Mouse (Mus musculus) NIH3T3 (cell line): ENCODE data around the gene Gm13279.
A peak's percentile ranks its signal among the peaks of the same experiment; 100 is the strongest.
"Not testable (repeated sequence)": the region's sequence is repeated elsewhere in the genome, so short reads cannot be mapped to it uniquely, and the experiment has no call there.

Experiments used
- DNase-seq: peaks from one replicate; pipeline ENCODE4 v3.0.0-alpha.2; 2012; ENCODE audit warnings: low read depth

Gm13279 gene

GRCm38 (mm10) chr4:88797097-88797496 is at the start of gene Gm13279:
Gene Gm13279 (plus strand): TSS chr4:88797397.
- DNase-seq: not testable (repeated sequence)

- DNase-seq: no peak
Observed at GRCm38 (mm10) chr4:88749926-88750325, 47.3 kb upstream of the Gm13279 start.

DNA sequence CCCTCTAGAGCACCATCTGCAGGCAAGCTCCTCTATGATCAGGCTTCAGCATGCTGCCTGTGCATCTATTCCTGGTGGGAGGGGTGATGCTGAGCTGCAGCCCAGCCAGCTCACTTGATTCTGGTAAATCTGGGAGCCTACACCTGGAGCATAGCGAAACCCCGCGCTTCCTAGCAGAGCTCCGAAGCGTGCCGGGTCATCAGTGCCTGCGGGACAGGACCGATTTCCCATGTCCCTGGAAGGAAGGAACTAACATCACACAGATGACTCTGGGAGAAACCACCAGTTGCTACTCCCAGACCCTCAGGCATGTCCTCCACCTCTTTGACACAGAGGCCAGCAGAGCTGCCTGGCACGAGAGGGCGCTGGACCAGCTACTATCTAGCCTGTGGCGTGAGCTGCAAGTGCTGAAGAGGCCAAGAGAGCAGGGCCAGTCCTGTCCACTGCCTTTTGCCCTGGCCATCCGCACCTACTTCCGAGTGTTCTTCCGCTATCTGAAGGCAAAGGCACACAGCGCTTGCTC is 42.3 kb upstream of the Gm13279 start, which contains the start of gene Gm13271:
Gene Gm13271 (plus strand): TSS at position 51 of the 523 bp plus-strand sequence.
- not testable (repeated sequence) for DNase-seq

DNA sequence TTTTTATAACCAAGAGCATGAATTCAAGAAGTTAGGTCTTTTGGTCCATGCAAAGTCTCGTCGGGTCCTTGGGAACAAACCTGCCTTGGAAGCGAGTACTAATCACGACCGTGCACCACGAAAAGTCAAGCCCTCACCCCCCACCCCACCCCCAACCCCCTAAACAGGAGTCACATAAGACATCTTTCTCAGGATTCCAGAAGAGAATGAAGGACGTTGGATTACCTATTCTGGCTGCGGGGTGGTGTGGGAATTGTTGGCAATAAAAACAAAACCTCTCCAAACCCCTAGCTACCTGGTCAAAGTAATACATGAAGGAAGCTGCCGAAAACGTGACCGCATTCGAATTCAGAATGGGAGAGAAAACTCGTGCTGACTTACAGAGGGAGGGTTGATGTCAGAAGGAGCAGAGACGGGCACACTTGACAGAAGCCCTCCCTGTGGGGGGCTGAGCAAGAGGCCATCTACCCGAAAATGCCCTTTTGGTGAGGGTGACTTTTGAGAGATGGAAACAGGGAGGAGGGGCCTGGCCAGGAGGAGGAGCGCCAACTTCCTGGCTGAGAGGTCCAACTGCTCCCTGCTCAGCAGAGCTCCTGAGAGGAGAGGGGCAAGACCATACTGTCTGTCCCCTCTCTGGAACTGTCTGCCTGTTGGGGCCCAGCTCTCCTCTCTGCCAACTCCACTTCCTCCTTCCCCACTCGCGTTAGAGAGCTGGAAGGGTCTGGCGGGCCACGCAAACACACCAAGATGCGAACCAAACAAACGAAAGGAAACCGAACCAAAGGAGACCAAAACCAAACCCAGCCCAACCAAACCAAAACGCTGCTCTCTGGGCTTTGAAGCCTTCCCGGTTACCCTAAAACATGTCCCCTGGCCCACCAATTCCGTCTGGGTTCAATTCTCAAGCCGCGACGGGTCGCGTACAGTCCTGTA is 40.4 kb upstream of the Gm13279 start:
- peak; percentile 52 for DNase-seq

GRCm38 (mm10) chr4:88757628-88758031 is 39.6 kb upstream of the Gm13279 start:
- DNase-seq: peak; percentile 94

DNA sequence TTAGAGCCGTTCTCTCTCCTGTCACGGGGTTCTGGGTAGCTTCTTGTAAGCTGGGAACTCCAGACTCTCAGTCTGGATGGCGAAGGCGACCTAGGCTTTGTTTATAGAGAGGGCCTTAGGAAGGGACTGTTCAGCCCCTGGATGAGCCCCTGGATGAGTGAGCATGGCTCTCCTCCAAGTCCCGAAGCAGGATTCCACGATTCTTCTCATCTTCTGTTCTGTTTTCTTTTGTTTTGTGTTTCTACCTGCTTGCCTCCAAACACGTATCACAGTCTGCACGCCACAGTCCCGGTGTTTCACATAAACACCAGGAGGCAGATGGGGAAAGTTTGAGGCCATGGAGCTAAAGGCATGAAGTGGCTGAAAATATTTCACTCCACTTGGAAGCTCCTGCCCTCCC is 38.4 kb upstream of the Gm13279 start:
- DNase-seq: not testable (repeated sequence)

- DNase-seq: not testable (repeated sequence)
Observed at GRCm38 (mm10) chr4:88759610-88760268, 37.5 kb upstream of the Gm13279 start, which contains the start of gene Gm13283. Gene Gm13283 (plus strand): TSS chr4:88760119.

- peak; percentile 91 for DNase-seq
Observed at GRCm38 (mm10) chr4:88760431-88760830, 36.8 kb upstream of the Gm13279 start.

- DNase-seq: not testable (repeated sequence)
Observed at GRCm38 (mm10) chr4:88761776-88762175, 35.4 kb upstream of the Gm13279 start.

GRCm38 (mm10) chr4:88762341-88762740 is 34.9 kb upstream of the Gm13279 start:
- DNase-seq: not testable (repeated sequence)

- peak; percentile 89 for DNase-seq
Observed at GRCm38 (mm10) chr4:88763384-88764018, 33.7 kb upstream of the Gm13279 start.

GRCm38 (mm10) chr4:88773534-88773933 is 23.7 kb upstream of the Gm13279 start, which contains the start of gene Gm13290:
Gene Gm13290 (plus strand): TSS chr4:88773834.
- not testable (repeated sequence) for DNase-seq

- DNase-seq: not testable (repeated sequence)
Observed at GRCm38 (mm10) chr4:88776622-88777021, 20.6 kb upstream of the Gm13279 start, which contains the start of gene Gm13289. Gene Gm13289 (plus strand): TSS chr4:88776922.

GRCm38 (mm10) chr4:88779550-88779949 is 17.6 kb upstream of the Gm13279 start, which contains the start of gene Gm13272:
Gene Gm13272 (plus strand): TSS chr4:88779850.
- DNase-seq: not testable (repeated sequence)

DNA sequence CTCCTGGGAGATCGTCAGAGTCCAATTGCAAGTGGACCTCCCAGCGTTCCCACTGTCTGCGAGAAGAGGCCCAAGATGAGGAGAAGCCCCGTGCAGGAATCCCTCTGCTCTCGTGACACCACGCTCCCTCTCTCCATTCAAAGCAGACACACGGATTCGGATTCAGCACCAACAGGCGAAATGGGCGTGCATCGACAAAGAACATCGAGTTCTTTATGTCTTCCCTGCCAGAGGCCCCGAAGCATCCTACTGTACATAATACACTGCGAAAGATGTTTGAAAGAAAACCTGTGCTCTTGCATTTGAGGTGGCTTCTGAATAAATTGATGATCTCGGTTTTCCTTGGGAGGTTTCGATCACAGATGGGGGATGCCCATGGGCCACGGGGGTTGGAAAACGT is 16.9 kb upstream of the Gm13279 start:
- not testable (repeated sequence) for DNase-seq

DNA sequence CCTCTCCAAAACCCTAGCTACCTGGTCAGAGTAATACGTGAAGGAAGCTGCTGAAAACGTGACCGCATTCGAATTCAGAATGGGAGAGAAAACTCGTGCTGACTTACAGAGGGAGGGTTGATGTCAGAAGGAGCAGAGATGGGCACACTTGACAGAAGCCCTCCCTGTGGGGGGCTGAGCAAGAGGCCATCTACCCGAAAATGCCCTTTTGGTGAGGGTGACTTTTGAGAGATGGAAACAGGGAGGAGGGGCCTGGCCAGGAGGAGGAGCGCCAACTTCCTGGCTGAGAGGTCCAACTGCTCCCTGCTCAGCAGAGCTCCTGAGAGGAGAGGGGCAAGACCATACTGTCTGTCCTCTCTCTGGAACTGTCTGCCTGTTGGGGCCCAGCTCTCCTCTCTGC is 15.4 kb upstream of the Gm13279 start, which contains the start of gene Ifnz:
Gene Ifnz (plus strand): TSS at position 301 of the 400 bp plus-strand sequence.
- not testable (repeated sequence) for DNase-seq

DNA sequence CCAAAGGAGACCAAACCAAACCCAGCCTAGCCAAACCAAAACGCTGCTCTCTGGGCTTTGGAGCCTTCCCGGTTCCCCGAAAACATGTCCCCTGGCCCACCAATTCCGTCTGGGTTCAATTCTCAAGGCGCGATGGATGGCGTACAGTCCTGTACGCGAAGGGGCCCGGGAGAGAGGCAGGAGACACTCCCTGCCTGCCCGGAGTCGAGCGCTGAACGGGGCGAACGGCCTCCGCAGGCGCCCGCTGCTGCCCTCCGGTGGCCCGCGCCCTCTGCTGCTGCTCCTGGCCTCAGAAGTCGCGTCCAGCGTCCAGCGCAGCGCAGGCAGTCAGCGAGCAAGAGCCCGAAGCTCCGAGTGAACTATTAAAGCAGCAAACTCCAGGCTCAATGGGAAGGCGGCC is 14.9 kb upstream of the Gm13279 start:
- not testable (repeated sequence) for DNase-seq

- DNase-seq: not testable (repeated sequence)
Observed at GRCm38 (mm10) chr4:88785409-88785808, 11.8 kb upstream of the Gm13279 start, which contains the start of gene Gm13276. Gene Gm13276 (plus strand): TSS chr4:88785709.

- DNase-seq: not testable (repeated sequence)
Observed at GRCm38 (mm10) chr4:88788402-88788801, 8.8 kb upstream of the Gm13279 start, which contains the start of gene Gm13277. Gene Gm13277 (plus strand): TSS chr4:88788632.

- DNase-seq: not testable (repeated sequence)
Observed at GRCm38 (mm10) chr4:88791250-88791649, 5.9 kb upstream of the Gm13279 start, which contains the start of gene Gm13278. Gene Gm13278 (plus strand): TSS chr4:88791550.
